Mouse (Mus musculus): ENCODE data around the gene Gm10300.

The Gm10300 gene

GRCm38 (mm10) chr4:132051321-132052275 is 22.9 kb upstream of the Gm10300 start:
- DNase-seq = no peak

GRCm38 (mm10) chr4:132057311-132057710 is 17.2 kb upstream of the Gm10300 start:
- no peak for DNase-seq

- no peak for DNase-seq
Observed at GRCm38 (mm10) chr4:132059541-132059940, 15.0 kb upstream of the Gm10300 start.

- no peak for DNase-seq
Observed at GRCm38 (mm10) chr4:132060040-132060832, 14.3 kb upstream of the Gm10300 start.

DNA sequence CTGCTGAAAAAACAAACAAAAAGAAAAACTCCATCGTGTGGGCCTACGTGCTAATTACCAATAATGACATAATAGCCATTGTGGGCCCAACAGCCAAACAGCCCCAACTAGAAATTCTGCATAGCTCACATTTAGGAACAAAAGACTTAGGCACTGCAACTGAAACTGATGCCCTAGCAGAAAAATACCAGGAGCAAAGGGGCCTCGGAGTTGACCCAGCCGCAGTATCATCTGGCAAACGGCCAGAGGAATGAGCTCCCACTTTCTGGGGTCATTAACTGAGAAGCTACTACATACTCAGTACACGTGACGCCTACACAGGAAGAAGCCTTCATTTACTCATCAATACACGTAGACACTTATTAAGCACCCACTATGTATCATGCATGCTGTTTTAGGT is 12.2 kb upstream of the Gm10300 start:
- DNase-seq = no peak

- DNase-seq = no peak
Observed at GRCm38 (mm10) chr4:132062934-132063884, 11.3 kb upstream of the Gm10300 start.

GRCm38 (mm10) chr4:132064550-132064949 is 9.9 kb upstream of the Gm10300 start:
- no peak for DNase-seq

- DNase-seq = no peak
Observed at GRCm38 (mm10) chr4:132065578-132065977, 8.9 kb upstream of the Gm10300 start.

GRCm38 (mm10) chr4:132066101-132066773 is 8.3 kb upstream of the Gm10300 start:
- no peak for DNase-seq

GRCm38 (mm10) chr4:132067112-132067937 is 7.2 kb upstream of the Gm10300 start:
- DNase-seq = no peak

- DNase-seq = no peak
Observed at GRCm38 (mm10) chr4:132067938-132068235, 6.6 kb upstream of the Gm10300 start.

DNA sequence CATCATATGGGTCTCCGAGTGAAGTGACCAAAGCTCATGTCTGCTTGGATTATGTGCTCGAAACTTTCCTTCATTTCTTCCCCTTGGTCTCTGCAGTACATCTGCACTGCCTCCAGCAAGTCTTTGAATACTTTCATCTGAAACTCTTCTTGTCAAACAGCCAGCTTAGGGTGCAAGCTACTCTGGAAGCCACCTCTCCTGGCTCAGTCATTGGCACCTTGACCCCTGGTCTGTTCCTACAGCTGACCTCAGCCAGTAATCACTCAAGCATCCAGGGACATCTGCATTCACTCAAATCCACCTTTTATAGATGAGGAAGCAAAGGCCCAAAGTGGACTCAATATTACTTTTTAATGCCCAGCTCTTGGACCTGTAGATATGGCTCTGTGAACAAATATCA is 2.8 kb upstream of the Gm10300 start:
- DNase-seq = no peak

- no peak for DNase-seq
Observed at GRCm38 (mm10) chr4:132072156-132072555, 2.3 kb upstream of the Gm10300 start.

GRCm38 (mm10) chr4:132072946-132073345 is 1.6 kb upstream of the Gm10300 start:
- DNase-seq = no peak

- DNase-seq = peak; percentile 99
Observed at GRCm38 (mm10) chr4:132074933-132075769, 654 bp downstream of the Gm10300 start, which contains the start of gene Epb41. Gene Epb41, minus strand, starts transcription at chr4:132075321.

DNA sequence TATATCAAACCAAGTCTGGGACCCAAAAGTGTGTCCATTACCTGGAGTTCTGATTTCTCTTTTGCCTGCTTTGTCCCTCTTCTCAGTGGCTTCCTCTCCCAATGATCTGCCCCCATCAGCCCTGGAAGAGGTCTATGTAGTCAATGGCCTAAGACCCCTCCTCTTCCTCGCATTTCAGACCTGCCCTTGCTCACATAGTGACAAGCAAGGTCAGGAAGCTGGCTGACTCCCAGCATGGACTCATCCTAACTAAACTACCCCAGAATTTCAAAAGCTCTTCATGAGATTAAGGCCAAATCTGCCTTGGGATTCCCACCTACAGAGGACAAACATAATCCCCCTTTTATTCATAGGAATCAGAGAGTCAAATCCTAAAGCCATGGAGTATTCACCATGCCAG is 1.3 kb downstream of the Gm10300 start:
- DNase-seq = no peak

GRCm38 (mm10) chr4:132076480-132077405 is 2.2 kb downstream of the Gm10300 start:
- DNase-seq = no peak

GRCm38 (mm10) chr4:132077445-132077844 is 2.9 kb downstream of the Gm10300 start:
- DNase-seq = no peak

- DNase-seq = no peak
Observed at GRCm38 (mm10) chr4:132078296-132078714, 3.8 kb downstream of the Gm10300 start.
